Mouse (Mus musculus) forebrain, embryonic 14.5 days (tissue): ENCODE data around the gene Ramac. TPM values are rescaled to one million over a fixed set of nuclear protein-coding genes. Genes with fewer than 3 reads are reported as not detected.

Experiments
- ATAC-seq: fragments of 200-750 bp; cut with Nextera tagmentation; 2 replicates; pipeline ENCODE4 v1.8.0; 2017; ENCODE audit warnings: mild to moderate bottlenecking, moderate library complexity
- DNase-seq: peaks from one replicate; pipeline ENCODE4 v3.0.0-alpha.2; 2015; ENCODE audit warnings: low spot score
- H3K27ac ChIP-seq: fragments of 300-500 bp; sonication (generic); 2 replicates; pipeline ENCODE4 v1.5.1; 2014; ENCODE audit warnings: low read depth, mild to moderate bottlenecking, control low read depth, low read length, moderate library complexity
- H3K27me3 ChIP-seq: fragments of 300-500 bp; sonication (generic); replicated peaks from 2 replicates; pipeline ENCODE4 v1.6.1; 2014; ENCODE audit warnings: low read length, control low read depth, mixed read lengths; ENCODE audit not compliant: control insufficient read depth, insufficient read depth
- H3K36me3 ChIP-seq: fragments of 300-500 bp; sonication (generic); 2 replicates; pipeline ENCODE4 v1.6.1; 2014; ENCODE audit warnings: low read length, control low read depth; ENCODE audit not compliant: control insufficient read depth, insufficient read depth
- H3K4me1 ChIP-seq: fragments of 300-500 bp; sonication (generic); 2 replicates; pipeline ENCODE4 v1.6.1; 2014; ENCODE audit warnings: antibody characterized with exemption, low read length, control low read depth; ENCODE audit not compliant: control insufficient read depth, insufficient read depth
- H3K4me2 ChIP-seq: fragments of 300-500 bp; sonication (generic); 2 replicates; pipeline ENCODE4 v1.6.1; 2014; ENCODE audit warnings: mild to moderate bottlenecking, control low read depth, low read length
- H3K4me3 ChIP-seq: fragments of 300-500 bp; sonication (generic); 2 replicates; pipeline ENCODE4 v1.5.1; 2014; ENCODE audit warnings: low read depth, low read length, control low read depth
- H3K9ac ChIP-seq: fragments of 300-500 bp; sonication (generic); 2 replicates; pipeline ENCODE4 v1.6.1; 2014; ENCODE audit warnings: mild to moderate bottlenecking, low read length, control low read depth, moderate library complexity
- H3K9me3 ChIP-seq: fragments of 300-500 bp; sonication (generic); replicated peaks from 2 replicates; pipeline ENCODE4 v1.6.1; 2016; ENCODE audit warnings: low read length, control low read depth, mixed read lengths; ENCODE audit not compliant: control insufficient read depth
- WGBS: fragments of 180-500 bp; shearing (Covaris S2); extraction: QIAGEN DNeasy Blood & Tissue Kit; methylation state at CpG from one replicate; pipeline ENCODE4 v1.1.7; 2014; 5-methylcytosine and 5-hydroxymethylcytosine counted together
- polyA plus RNA-seq: library from polyadenylated mRNA; unstranded; fragments of >200 nt; fragmentation: Nextera tagmentation; extraction: Ambion mirVana; gene quantifications from 2 replicates; pipeline ENCODE4 v1.2.1, GENCODE M21; 2014

The Ramac gene
- polyA plus RNA-seq, 1 experiment from 2014 or later, result 172 TPM

DNA sequence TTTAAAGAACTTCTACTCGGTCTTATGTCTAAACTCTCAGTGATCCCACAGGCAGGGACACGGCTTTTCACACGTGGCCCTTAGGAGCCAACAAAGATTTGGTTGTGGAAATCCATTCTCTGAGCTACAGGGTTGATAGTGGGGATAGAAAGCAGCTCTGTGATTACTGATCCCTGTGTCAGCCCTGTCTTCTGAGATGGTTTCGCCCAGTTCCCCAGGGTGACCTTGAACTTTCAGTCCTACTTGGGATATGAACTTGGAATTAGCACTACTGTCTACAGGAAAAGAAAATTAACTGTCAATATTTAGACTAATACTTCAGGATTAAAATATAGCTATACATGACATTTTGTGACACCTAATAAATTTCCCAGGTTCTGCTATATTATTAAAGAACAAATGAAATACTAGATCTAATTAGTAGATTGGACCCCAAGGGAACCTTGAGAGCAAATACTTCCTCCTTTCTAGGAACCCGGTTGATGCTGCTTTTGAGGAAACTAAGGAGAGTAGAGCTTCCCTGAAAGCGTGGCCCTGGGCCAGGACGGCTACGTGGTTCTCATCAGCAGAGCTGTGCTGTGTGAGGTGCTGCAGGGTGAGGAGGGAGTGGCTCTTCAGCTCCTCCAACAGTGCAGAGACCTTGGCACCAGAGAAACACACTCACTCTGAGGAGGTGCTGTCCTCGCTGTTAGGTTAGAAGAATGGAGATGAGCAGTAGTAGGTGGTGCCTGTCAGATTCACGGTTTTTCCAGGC lies 10.2 kb downstream of the Ramac start:
- WGBS, result 84% methylated on average over 10 of the region's 10 CpGs
- Histone ChIP-seq H3K9me3 (0 out of 2 replicates have a peak, but pooled peaks cover 5% of the 10 kb centered on the region), H3K4me3 (no peak overlapping the region), H3K9ac (no peak overlapping the region), H3K4me1 (no peaks in the 10 kb centered on the region), H3K27ac (no peak overlapping the region), H3K27me3 (no peaks in the 10 kb centered on the region), H3K36me3 (no peaks in the 10 kb centered on the region), H3K4me2 (no peak overlapping the region)
- DNase-seq, result no peak
- no peak for ATAC-seq

DNA sequence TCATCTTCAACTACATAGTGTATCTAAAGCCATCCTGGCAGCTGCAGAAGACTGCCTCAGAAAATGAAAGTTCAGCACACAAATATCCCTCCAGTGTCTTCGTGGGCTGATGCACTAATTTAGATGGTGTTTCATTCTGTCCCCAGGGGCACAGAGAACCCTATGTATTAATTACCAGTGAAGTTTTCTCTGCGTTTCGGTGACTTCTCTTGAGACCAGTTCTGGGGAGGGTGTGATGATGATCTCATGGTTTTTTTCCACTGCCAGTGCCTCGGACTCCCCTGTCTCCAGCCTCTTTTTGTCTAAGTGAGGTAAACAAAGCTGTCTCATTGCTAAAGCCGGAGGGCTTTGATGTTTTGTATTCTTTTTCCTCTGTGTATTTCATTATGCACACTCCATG lies 12.6 kb downstream of the Ramac start:
- Histone ChIP-seq H3K9me3 (0 out of 2 replicates have a peak, but pooled peaks cover 5% of the 10 kb centered on the region), H3K4me1 (no peaks in the 10 kb centered on the region), H3K27me3 (no peaks in the 10 kb centered on the region), H3K36me3 (peaks cover 5% of the 10 kb centered on the region), H3K27ac (no peak overlapping the region), H3K9ac (no peak overlapping the region), H3K4me3 (no peak overlapping the region), H3K4me2 (no peak overlapping the region)
- WGBS, result 45% methylated on average over 5 of the region's 5 CpGs
- no peak for ATAC-seq
- peak; percentile 8 for DNase-seq

DNA sequence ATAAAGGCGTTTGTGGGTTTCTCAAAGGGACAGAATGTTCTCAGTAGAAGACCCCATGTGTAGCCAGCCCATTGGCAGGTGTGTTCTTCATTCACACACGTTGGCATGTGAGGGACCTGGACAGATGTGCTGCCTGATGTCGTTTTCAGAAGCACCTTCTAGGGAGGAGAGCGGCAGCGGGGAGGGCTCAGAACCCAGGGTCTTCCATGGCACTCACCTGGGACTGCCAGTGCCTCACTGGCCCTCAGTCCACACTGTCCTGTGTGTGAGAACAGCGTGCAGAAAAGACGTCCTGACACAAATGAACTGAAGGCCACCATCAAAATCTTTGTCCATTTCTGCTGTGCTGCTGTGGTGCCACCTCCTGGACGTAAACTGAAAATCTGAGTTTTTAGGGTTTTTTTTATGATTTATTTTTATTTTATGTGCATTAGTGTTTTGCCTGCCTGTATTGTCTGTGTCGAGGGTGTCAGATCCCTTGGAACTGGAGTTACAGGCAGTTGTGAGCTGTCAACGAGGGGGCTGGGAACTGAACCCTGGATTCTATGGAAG lies 15.0 kb downstream of the Ramac start:
- ATAC-seq (no peak), DNase-seq (peak; percentile 20)
- Histone ChIP-seq H3K36me3 (peaks cover 28% of the 10 kb centered on the region), H3K4me1 (no peaks in the 10 kb centered on the region), H3K4me2 (no peak overlapping the region), H3K9me3 (0 out of 2 replicates have a peak, but pooled peaks cover 5% of the 10 kb centered on the region), H3K4me3 (no peak overlapping the region), H3K9ac (no peak overlapping the region), H3K27ac (no peak overlapping the region), H3K27me3 (no peaks in the 10 kb centered on the region)
- WGBS, result 73% methylated on average over 10 of the region's 10 CpGs

DNA sequence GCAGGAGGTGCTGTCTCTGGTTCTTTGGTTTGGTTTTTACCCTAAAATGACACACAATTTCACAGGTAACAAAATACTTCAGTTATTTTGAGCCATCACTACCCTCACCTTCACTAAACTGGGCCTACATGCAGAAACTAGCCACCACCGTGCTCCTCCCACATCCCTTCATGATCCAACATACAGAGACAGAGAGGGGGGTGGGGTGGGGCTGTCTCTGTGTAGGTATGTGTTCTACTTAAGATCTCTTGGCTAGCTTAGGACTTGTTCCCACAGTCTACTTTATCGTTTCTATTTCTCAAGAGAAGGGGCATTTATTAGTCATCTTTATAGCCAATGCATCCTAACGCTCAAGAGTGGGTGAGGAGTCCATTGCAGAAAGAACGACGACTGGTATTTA lies 25.8 kb downstream of the Ramac start:
- Histone ChIP-seq H3K4me3 (peak overlapping the region; percentile 60), H3K27ac (peak overlapping the region; percentile 99), H3K4me2 (peak overlapping the region; percentile 85), H3K4me1 (peaks cover 8% of the 10 kb centered on the region), H3K9me3 (no peaks in the 10 kb centered on the region), H3K36me3 (peaks cover 18% of the 10 kb centered on the region), H3K9ac (peak overlapping the region; percentile 82), H3K27me3 (no peaks in the 10 kb centered on the region)
- DNase-seq, result peak; percentile 25
- WGBS, result 8% methylated on average over 5 of the region's 5 CpGs
- ATAC-seq, result peak; percentile 40

DNA sequence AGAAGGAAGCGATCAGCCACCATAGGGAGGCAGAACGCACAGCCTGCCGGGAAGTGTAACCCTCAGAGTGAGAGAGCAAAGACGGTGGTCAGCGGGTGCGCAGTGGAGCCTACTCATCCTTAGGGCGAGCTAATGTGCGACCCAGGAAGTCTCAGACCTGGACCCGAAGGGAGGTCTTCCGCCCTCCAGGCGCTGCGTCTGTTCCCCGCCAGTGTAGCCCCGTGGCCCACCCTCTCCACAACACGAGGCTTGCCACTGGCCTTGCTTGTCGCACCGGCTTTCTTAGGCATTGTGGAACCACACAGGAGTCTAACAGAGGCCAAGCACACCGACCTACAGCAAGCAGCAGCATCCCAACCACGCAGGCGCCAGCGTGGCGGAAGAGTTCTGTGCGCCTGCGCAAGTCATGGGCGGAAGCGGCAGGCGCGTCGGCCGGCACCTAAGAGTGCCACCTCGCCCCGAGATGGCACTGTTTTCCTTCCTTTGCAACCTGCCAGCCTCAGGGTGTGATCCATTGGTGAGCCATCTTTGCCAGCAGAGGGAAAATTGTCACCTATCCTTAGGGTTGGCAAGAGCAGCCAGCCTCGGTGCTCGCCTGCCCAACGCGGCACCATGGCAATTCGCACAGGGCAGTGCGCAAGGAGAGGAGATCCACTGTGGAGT lies 26.5 kb downstream of the Ramac start, which contains the start of gene 3110040N11Rik:
Gene 3110040N11Rik, minus strand, starts transcription at position 384 of the 663 bp plus-strand sequence.
- H3K27me3 ChIP-seq, result no peaks in the 10 kb centered on the region
- H3K9ac ChIP-seq, result peak within 1 kb of the TSS; percentile 82
- WGBS, result under 1% methylated on average over 38 of the region's 38 CpGs
- H3K4me2 ChIP-seq, result peak within 1 kb of the TSS; percentile 85
- H3K4me1 ChIP-seq, result peaks cover 8% of the 10 kb centered on the region
- H3K36me3 ChIP-seq, result peaks cover 24% of the 10 kb centered on the region
- ATAC-seq, result peak; percentile 96
- H3K9me3 ChIP-seq, result no peaks in the 10 kb centered on the region
- peak within 1 kb of the TSS; percentile 99 for H3K27ac ChIP-seq
- DNase-seq, result peak; percentile 96
- H3K4me3 ChIP-seq, result peak within 1 kb of the TSS; percentile 60

DNA sequence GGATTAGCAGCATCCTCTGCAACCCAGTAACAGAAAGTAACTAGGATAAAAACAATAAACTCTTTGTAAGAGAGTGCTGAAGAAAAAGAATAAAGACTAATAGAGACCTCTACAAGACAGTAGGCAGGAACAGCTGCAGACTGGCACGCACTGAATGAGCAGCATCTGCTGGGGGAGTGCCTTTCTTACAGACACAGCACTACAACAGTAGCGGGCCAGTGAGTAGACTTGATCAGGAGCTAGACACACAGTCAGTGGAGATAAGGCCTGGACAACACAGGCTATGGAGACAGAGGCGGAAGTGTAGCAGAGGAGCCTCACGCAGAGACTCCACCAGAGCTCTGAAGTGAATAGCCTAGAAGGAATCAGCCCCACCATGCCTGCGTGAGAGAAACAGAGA lies 43.3 kb downstream of the Ramac start:
- peak overlapping the region; percentile 35; the same call in 1 of the 2 replicates for H3K27ac ChIP-seq
- H3K4me1 ChIP-seq, result no peaks in the 10 kb centered on the region
- H3K4me3 ChIP-seq, result no peak overlapping the region
- H3K9me3 ChIP-seq, result no peaks in the 10 kb centered on the region
- ATAC-seq (peak; percentile 44; the same call in 1 of the 2 replicates), DNase-seq (peak; percentile 38)
- no peak overlapping the region for H3K9ac ChIP-seq
- 70% methylated on average over 5 of the region's 5 CpGs for WGBS
- H3K36me3 ChIP-seq, result 0 out of 2 replicates have a peak, but pooled peaks cover 8% of the 10 kb centered on the region
- H3K27me3 ChIP-seq, result no peaks in the 10 kb centered on the region
- no peak overlapping the region for H3K4me2 ChIP-seq

Other genes with a start within 250 kb of the Ramac start
- 0.09 and 0.23 TPM in 2 replicates for gene Fsd2, start 196.0 kb upstream of the Ramac start, polyA plus RNA-seq
- gene Whamm, start 191.7 kb upstream of the Ramac start, polyA plus RNA-seq, result 4.7 and 5.8 TPM in 2 replicates
- 15.9 and 16.6 TPM in 2 replicates for gene Homer2, start 55.4 kb upstream of the Ramac start, polyA plus RNA-seq
- gene 3110040N11Rik, start 26.6 kb downstream of the Ramac start, polyA plus RNA-seq, result 48.5 and 54.4 TPM in 2 replicates
- 103 and 114 TPM in 2 replicates for gene Btbd1, start 66.5 kb downstream of the Ramac start, polyA plus RNA-seq
- gene Gm10160, start 92.9 kb downstream of the Ramac start, polyA plus RNA-seq, result not detected in 2 replicates
- 8.4 and 10.7 TPM in 2 replicates for gene Tm6sf1, start 96.1 kb downstream of the Ramac start, polyA plus RNA-seq
- gene Hdgfl3, start 171.5 kb downstream of the Ramac start, polyA plus RNA-seq, result 62.2 and 62.3 TPM in 2 replicates
- gene Bnc1, start 229.4 kb downstream of the Ramac start, polyA plus RNA-seq, result 0.06 and 0.15 TPM in 2 replicates